Mouse (Mus musculus): ENCODE measurements around the gene 5430427O19Rik. TPM values are rescaled to one million over a fixed set of nuclear protein-coding genes. Genes with fewer than 3 reads are reported as not detected.
A peak's percentile ranks its signal among the peaks of the same experiment; 100 is the strongest.

Gene 5430427O19Rik
- total and polyA plus RNA-seq, 2 experiments: 0.28 TPM; not detected in 1

DNA sequence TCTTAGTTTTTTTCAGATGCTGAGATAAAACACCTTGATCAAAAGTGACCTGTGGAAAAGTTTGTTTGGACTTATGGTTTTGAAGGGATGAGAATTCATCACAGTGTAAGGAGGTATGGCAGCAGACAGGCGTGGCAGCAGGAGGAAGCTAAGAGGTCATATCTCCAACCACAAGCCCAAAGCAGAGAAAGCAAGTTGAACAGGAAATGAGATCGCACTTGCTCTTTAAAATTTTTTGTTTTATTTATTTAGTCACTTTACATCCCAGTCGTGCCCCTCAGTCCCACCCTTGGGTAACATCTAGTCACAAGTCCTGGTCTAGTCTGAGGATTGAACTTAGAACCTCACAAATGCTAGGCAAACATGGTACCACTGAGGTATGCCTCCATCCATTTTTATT, 2.1 kb upstream of the 5430427O19Rik start:
- 62% methylated on average over 3 of the region's 3 CpGs for WGBS
- Histone ChIP-seq H3K27ac (replicated peaks; ENCODE audit: insufficient read depth, low read depth, low read length) (no peak overlapping the region), H3K4me1 (ENCODE audit: control insufficient read depth, insufficient read depth, low read length) (no peaks in the 10 kb centered on the region), H3K79me2 (ENCODE audit: control insufficient read depth, insufficient read depth, low read length) (no peaks in the 10 kb centered on the region), H3K36me3 (ENCODE audit: control insufficient read depth, insufficient read depth, low read length) (no peaks in the 10 kb centered on the region), H3K4me3 (ENCODE audit: insufficient read depth, low read depth, low read length) (no peak overlapping the region), H3K9ac (ENCODE audit: low read depth, low read length) (no peak overlapping the region), H3K27me3 (ENCODE audit: control insufficient read depth, insufficient read depth, low read length) (no peaks in the 10 kb centered on the region)
- TF ChIP-seq POLR2A (IDR thresholded peaks at IDR 0.05; ENCODE audit: extremely low read depth, insufficient read depth, low read length) (no peak), CTCF (IDR thresholded peaks at IDR 0.05; ENCODE audit: low read depth, low read length) (no peak)
- no peak for DNase-seq (ENCODE audit: extremely low read depth, low read depth, low spot score)

DNA sequence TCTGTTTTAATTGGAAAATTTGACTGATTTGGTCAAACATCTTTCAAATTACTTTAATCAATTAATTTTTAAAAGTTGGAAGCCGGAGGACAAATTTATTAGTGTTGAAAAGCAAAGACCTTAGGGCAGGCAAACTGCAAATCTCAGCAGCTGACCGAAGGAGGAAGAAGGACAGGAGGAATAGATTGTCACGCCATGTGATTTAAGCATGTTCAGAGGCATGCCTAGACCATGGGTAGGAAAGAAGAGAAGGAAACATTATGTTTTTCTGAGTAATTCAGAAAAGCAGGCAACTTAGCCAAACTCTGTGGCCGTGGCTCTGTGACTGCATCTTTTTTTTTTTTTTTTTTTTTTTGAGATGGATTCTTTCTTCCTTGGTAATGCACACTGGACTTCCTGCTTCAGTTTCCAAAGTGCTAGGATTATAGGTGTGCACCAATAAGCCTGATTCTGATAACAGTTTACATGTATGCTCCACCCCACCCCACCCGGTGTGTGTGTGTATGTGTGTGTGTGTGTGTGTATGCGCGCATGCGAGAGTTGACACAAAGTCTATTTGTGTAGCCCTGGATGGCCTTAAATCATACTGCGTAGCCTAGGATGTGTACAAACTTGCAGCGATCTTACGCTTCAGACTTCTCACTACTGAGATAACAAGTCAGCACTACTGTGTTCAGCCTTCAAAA, 1.4 kb downstream of the 5430427O19Rik start:
- H3K9ac ChIP-seq (ENCODE audit: low read depth, low read length): no peak overlapping the region
- no peaks in the 10 kb centered on the region for H3K27me3 ChIP-seq (ENCODE audit: control insufficient read depth, insufficient read depth, low read length)
- no peak overlapping the region for H3K27ac ChIP-seq (replicated peaks; ENCODE audit: insufficient read depth, low read depth, low read length)
- H3K36me3 ChIP-seq (ENCODE audit: control insufficient read depth, insufficient read depth, low read length): no peaks in the 10 kb centered on the region
- no peak for TF ChIP-seq POLR2A (IDR thresholded peaks at IDR 0.05; ENCODE audit: extremely low read depth, insufficient read depth, low read length)
- no peak for TF ChIP-seq CTCF (IDR thresholded peaks at IDR 0.05; ENCODE audit: low read depth, low read length)
- no peak overlapping the region for H3K4me3 ChIP-seq (ENCODE audit: insufficient read depth, low read depth, low read length)
- DNase-seq (ENCODE audit: extremely low read depth, low read depth, low spot score): no peak
- H3K4me1 ChIP-seq (ENCODE audit: control insufficient read depth, insufficient read depth, low read length): peaks cover 4% of the 10 kb centered on the region
- H3K79me2 ChIP-seq (ENCODE audit: control insufficient read depth, insufficient read depth, low read length): no peaks in the 10 kb centered on the region
- 93% methylated on average over 11 of the region's 11 CpGs for WGBS

DNA sequence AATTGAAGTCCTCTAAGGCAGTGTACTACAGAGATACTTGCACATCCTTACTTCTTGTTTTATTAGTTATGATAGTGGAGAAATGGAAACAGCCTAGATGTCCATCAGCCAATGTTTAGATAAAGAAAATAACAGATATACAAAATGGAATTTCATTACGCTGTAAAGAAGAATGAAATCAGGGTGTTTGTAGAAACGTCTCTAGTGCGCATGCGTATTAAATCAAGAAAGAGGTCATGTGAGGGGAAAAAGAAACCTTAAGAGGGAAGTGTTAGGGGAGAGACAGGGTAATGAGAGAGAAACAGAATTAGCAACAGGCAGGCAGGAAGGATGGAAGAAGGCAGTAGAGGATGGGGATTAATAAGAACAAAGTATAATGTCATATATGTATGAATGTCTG, 4.2 kb downstream of the 5430427O19Rik start:
- Histone ChIP-seq H3K36me3 (ENCODE audit: control insufficient read depth, insufficient read depth, low read length) (no peaks in the 10 kb centered on the region), H3K27me3 (ENCODE audit: control insufficient read depth, insufficient read depth, low read length) (no peaks in the 10 kb centered on the region), H3K27ac (replicated peaks; ENCODE audit: insufficient read depth, low read depth, low read length) (no peak overlapping the region), H3K79me2 (ENCODE audit: control insufficient read depth, insufficient read depth, low read length) (no peaks in the 10 kb centered on the region), H3K4me1 (ENCODE audit: control insufficient read depth, insufficient read depth, low read length) (peaks cover 9% of the 10 kb centered on the region), H3K9ac (ENCODE audit: low read depth, low read length) (no peak overlapping the region), H3K4me3 (ENCODE audit: insufficient read depth, low read depth, low read length) (no peak overlapping the region)
- no peak for DNase-seq (ENCODE audit: extremely low read depth, low read depth, low spot score)
- TF ChIP-seq POLR2A (IDR thresholded peaks at IDR 0.05; ENCODE audit: extremely low read depth, insufficient read depth, low read length) (no peak), CTCF (IDR thresholded peaks at IDR 0.05; ENCODE audit: low read depth, low read length) (no peak)
- 91% methylated on average over 4 of the region's 4 CpGs for WGBS

DNA sequence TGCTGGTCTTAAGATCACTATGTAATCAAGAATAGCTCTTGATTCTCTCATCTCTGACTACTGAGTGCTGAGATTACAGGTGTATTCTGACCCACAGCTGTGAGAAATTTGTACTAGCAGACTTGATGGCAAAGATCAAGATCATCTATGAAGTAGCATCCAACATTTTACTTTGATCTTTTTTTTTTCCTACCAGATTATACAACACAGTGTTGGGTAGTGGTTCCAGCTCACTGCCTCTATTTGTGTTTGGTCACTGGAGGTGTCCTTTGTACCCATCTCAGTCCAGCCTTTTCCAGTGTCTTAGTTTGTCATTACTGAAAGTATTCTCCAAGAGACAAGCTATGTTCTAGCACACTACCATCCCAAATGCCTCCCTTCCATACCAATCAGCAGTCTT, 5.8 kb downstream of the 5430427O19Rik start:
- Histone ChIP-seq H3K27me3 (ENCODE audit: control insufficient read depth, insufficient read depth, low read length) (no peaks in the 10 kb centered on the region), H3K79me2 (ENCODE audit: control insufficient read depth, insufficient read depth, low read length) (no peaks in the 10 kb centered on the region), H3K36me3 (ENCODE audit: control insufficient read depth, insufficient read depth, low read length) (no peaks in the 10 kb centered on the region), H3K27ac (replicated peaks; ENCODE audit: insufficient read depth, low read depth, low read length) (no peak overlapping the region), H3K9ac (ENCODE audit: low read depth, low read length) (no peak overlapping the region), H3K4me3 (ENCODE audit: insufficient read depth, low read depth, low read length) (no peak overlapping the region), H3K4me1 (ENCODE audit: control insufficient read depth, insufficient read depth, low read length) (peaks cover 9% of the 10 kb centered on the region)
- peak; percentile 91 for DNase-seq (ENCODE audit: extremely low read depth, low read depth, low spot score)
- TF ChIP-seq POLR2A (IDR thresholded peaks at IDR 0.05; ENCODE audit: extremely low read depth, insufficient read depth, low read length): no peak
- TF ChIP-seq CTCF (IDR thresholded peaks at IDR 0.05; ENCODE audit: low read depth, low read length): no peak

DNA sequence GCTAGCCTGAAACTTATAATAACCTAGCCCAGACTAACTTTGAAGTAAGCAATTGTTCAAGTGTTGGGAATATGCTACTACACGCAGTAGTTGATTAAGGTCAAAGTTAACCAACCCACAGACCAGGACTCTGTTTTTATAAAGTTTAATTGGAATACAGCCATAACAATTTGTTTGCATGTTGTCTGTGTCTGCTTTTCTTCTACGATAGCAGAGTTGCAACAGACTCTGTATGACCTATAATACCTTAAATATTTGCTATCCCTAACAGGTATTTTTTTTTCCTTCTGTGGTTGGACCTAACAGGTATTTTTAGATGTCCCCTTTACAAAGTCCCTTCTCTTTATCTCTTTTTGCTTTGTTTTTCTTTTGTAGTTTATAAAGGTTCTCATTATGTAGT, 7.6 kb downstream of the 5430427O19Rik start:
- Histone ChIP-seq H3K4me1 (ENCODE audit: control insufficient read depth, insufficient read depth, low read length) (peaks cover 9% of the 10 kb centered on the region), H3K36me3 (ENCODE audit: control insufficient read depth, insufficient read depth, low read length) (no peaks in the 10 kb centered on the region), H3K9ac (ENCODE audit: low read depth, low read length) (no peak overlapping the region), H3K4me3 (ENCODE audit: insufficient read depth, low read depth, low read length) (no peak overlapping the region), H3K27ac (replicated peaks; ENCODE audit: insufficient read depth, low read depth, low read length) (peak overlapping the region; percentile 78), H3K79me2 (ENCODE audit: control insufficient read depth, insufficient read depth, low read length) (no peaks in the 10 kb centered on the region), H3K27me3 (ENCODE audit: control insufficient read depth, insufficient read depth, low read length) (no peaks in the 10 kb centered on the region)
- no peak for TF ChIP-seq POLR2A (IDR thresholded peaks at IDR 0.05; ENCODE audit: extremely low read depth, insufficient read depth, low read length)
- no peak for TF ChIP-seq CTCF (IDR thresholded peaks at IDR 0.05; ENCODE audit: low read depth, low read length)
- WGBS: 13% methylated on average over 2 of the region's 2 CpGs
- DNase-seq (ENCODE audit: extremely low read depth, low read depth, low spot score): peak; percentile 91

DNA sequence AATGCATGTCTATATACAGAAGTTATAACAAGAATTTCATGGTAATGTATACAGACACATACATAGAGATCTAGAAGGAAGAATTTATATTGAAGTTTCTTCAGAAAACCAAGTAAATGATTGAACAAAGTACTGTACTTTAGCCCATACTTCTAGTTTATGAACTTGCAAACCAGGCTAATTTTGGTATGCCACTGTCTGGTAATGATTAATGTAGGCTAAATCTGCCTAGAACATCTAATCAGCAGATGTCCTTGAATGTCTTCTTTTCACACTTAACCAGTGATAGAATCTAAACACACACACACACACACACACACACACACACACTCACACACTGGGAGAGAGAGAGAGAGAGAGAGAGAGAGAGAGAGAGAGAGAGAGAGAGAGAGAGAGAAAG, 8.1 kb downstream of the 5430427O19Rik start:
- no peaks in the 10 kb centered on the region for H3K36me3 ChIP-seq (ENCODE audit: control insufficient read depth, insufficient read depth, low read length)
- H3K27ac ChIP-seq (replicated peaks; ENCODE audit: insufficient read depth, low read depth, low read length): no peak overlapping the region
- TF ChIP-seq POLR2A (IDR thresholded peaks at IDR 0.05; ENCODE audit: extremely low read depth, insufficient read depth, low read length) (no peak), CTCF (IDR thresholded peaks at IDR 0.05; ENCODE audit: low read depth, low read length) (no peak)
- H3K9ac ChIP-seq (ENCODE audit: low read depth, low read length): no peak overlapping the region
- peak; percentile 96 for DNase-seq (ENCODE audit: extremely low read depth, low read depth, low spot score)
- H3K79me2 ChIP-seq (ENCODE audit: control insufficient read depth, insufficient read depth, low read length): no peaks in the 10 kb centered on the region
- no peaks in the 10 kb centered on the region for H3K27me3 ChIP-seq (ENCODE audit: control insufficient read depth, insufficient read depth, low read length)
- H3K4me3 ChIP-seq (ENCODE audit: insufficient read depth, low read depth, low read length): no peak overlapping the region
- peaks cover 9% of the 10 kb centered on the region for H3K4me1 ChIP-seq (ENCODE audit: control insufficient read depth, insufficient read depth, low read length)

Measured in liver, adult 2 months (tissue).